Mouse (Mus musculus) large intestine, adult 2 months (tissue): ENCODE measurements around the gene Zscan12. TPM values are rescaled to one million over a fixed set of nuclear protein-coding genes. Genes with fewer than 3 reads are reported as not detected.
"Not testable (repeated sequence)": the region's sequence is repeated elsewhere in the genome, so short reads cannot be mapped to it uniquely, and the experiment has no call there.

Experiments
- DNase-seq: peaks from one replicate; pipeline ENCODE4 v3.0.0-alpha.2; 2012; ENCODE audit warnings: low read depth, low spot score
- WGBS: fragments of 180-500 bp; shearing (Covaris S2); methylation state at CpG from one replicate; pipeline ENCODE4 v1.1.7; 2018; 5-methylcytosine and 5-hydroxymethylcytosine counted together
- polyA plus RNA-seq: library from polyadenylated mRNA; depleted of rRNA; stranded (reverse); fragments of >200 nt; gene quantifications from 2 replicates; pipeline ENCODE4 v1.2.3, GENCODE M21; 2012; rRNA removed

The Zscan12 gene
- 0.78 and 0.86 TPM in 2 replicates for polyA plus RNA-seq

GRCm38 (mm10) chr13:21362621-21363248 lies at the start of gene Zscan12:
Zscan12 (plus strand) TSS chr13:21362820.
- peak; percentile 84 for DNase-seq
- 1% methylated on average over 29 of the region's 29 CpGs for WGBS

- 46% methylated on average over 4 of the region's 5 CpGs for WGBS
Observed at GRCm38 (mm10) chr13:21312854-21313253, 49.8 kb upstream of the Zscan12 start.

GRCm38 (mm10) chr13:21313903-21314302 lies 48.7 kb upstream of the Zscan12 start:
- 71% methylated on average over 4 of the region's 4 CpGs for WGBS
- DNase-seq: no peak

More at GRCm38 (mm10) chr13:21312854-21313253, 49.8 kb upstream of the Zscan12 start:
- DNase-seq: no peak

GRCm38 (mm10) chr13:21320262-21320661 lies 42.4 kb upstream of the Zscan12 start:
- 57% methylated on average over 3 of the region's 3 CpGs for WGBS

GRCm38 (mm10) chr13:21321890-21322494 lies 40.6 kb upstream of the Zscan12 start:
- 15% methylated on average over 18 of the region's 18 CpGs for WGBS
- DNase-seq: no peak

More at GRCm38 (mm10) chr13:21320262-21320661, 42.4 kb upstream of the Zscan12 start:
- DNase-seq: no peak

- no peak for DNase-seq
Observed at GRCm38 (mm10) chr13:21322509-21323375, 39.9 kb upstream of the Zscan12 start.

GRCm38 (mm10) chr13:21323405-21323804 lies 39.2 kb upstream of the Zscan12 start:
- WGBS: 68% methylated on average over 6 of the region's 6 CpGs
- DNase-seq: no peak

More at GRCm38 (mm10) chr13:21322509-21323375, 39.9 kb upstream of the Zscan12 start:
- 27% methylated on average over 18 of the region's 18 CpGs for WGBS

GRCm38 (mm10) chr13:21326191-21326590 lies 36.4 kb upstream of the Zscan12 start:
- WGBS: 9% methylated on average over 4 of the region's 4 CpGs
- peak; percentile 8 for DNase-seq

- peak; percentile 72 for DNase-seq
- under 1% methylated on average over 24 of the region's 24 CpGs for WGBS
Observed at GRCm38 (mm10) chr13:21326657-21327211, 35.9 kb upstream of the Zscan12 start.

GRCm38 (mm10) chr13:21327424-21327823 lies 35.2 kb upstream of the Zscan12 start:
- 2% methylated on average over 9 of the region's 9 CpGs for WGBS
- DNase-seq: no peak

- no peak for DNase-seq
- WGBS: 86% methylated on average over 1 of the region's 1 CpGs
Observed at GRCm38 (mm10) chr13:21346610-21347009, 16.0 kb upstream of the Zscan12 start, which contains the start of gene Olfr1367. Olfr1367 (plus strand) TSS chr13:21346910.

GRCm38 (mm10) chr13:21350593-21350992 lies 12.0 kb upstream of the Zscan12 start:
- DNase-seq: no peak

GRCm38 (mm10) chr13:21363719-21364118 lies 1.1 kb downstream of the Zscan12 start:
- WGBS: 74% methylated on average over 12 of the region's 12 CpGs
- DNase-seq: no peak

- no peak for DNase-seq
- 77% methylated on average over 6 of the region's 6 CpGs for WGBS
Observed at GRCm38 (mm10) chr13:21366635-21367034, 4.0 kb downstream of the Zscan12 start.

GRCm38 (mm10) chr13:21372700-21373099 lies 10.1 kb downstream of the Zscan12 start:
- DNase-seq: no peak
- 85% methylated on average over 2 of the region's 2 CpGs for WGBS

GRCm38 (mm10) chr13:21377773-21378172 lies 15.2 kb downstream of the Zscan12 start:
- WGBS: 77% methylated on average over 2 of the region's 2 CpGs

GRCm38 (mm10) chr13:21395211-21395610 lies 32.6 kb downstream of the Zscan12 start:
- 93% methylated on average over 1 of the region's 1 CpGs for WGBS
- DNase-seq: no peak

More at GRCm38 (mm10) chr13:21377773-21378172, 15.2 kb downstream of the Zscan12 start:
- DNase-seq: no peak

- 88% methylated on average over 6 of the region's 6 CpGs for WGBS
- no peak for DNase-seq
Observed at GRCm38 (mm10) chr13:21395623-21396022, 33.0 kb downstream of the Zscan12 start.

GRCm38 (mm10) chr13:21396048-21396447 lies 33.4 kb downstream of the Zscan12 start:
- WGBS: 96% methylated on average over 18 of the region's 18 CpGs
- not testable (repeated sequence) for DNase-seq

GRCm38 (mm10) chr13:21397486-21397885 lies 34.9 kb downstream of the Zscan12 start:
- WGBS: 86% methylated on average over 2 of the region's 2 CpGs
- DNase-seq: no peak
